Mouse (Mus musculus): ENCODE measurements at regions not wholly inside any gene's neighbourhood (a gene's known extent, or its start where the extent isn't known, plus 50 kb on each side); places are given as distances from the start of the nearest gene placed in this dataset.

- no peak for DNase-seq (ENCODE audit: low read depth, low spot score)
- no peaks in the 10 kb centered on the region for H3K79me2 ChIP-seq (ENCODE audit: control insufficient read depth, insufficient read depth, low read length, poor library complexity)
- no peaks in the 10 kb centered on the region; a peak in 2 of 4 replicates for H3K27me3 ChIP-seq (ENCODE audit: control insufficient read depth in 1 of 2, insufficient read depth in 2 of 2, low read length in 2 of 2)
- no peaks in the 10 kb centered on the region for H3K4me1 ChIP-seq (ENCODE audit: control insufficient read depth in 1 of 2, insufficient read depth in 2 of 2, low read length in 2 of 2)
- no peaks in the 10 kb centered on the region for H3K9me3 ChIP-seq (replicated peaks; ENCODE audit: insufficient read depth, low read length)
- H3K9ac ChIP-seq (ENCODE audit: control insufficient read depth, low read depth, low read length, poor library complexity, severe bottlenecking) = no peak overlapping the region
- H3K4me3 ChIP-seq (ENCODE audit: control insufficient read depth in 1 of 2, insufficient read depth in 1 of 2, low read depth in 2 of 2, low read length in 2 of 2) = no peak overlapping the region
- H3K36me3 ChIP-seq (ENCODE audit: control insufficient read depth in 1 of 2, insufficient read depth in 2 of 2, low read length in 2 of 2) = no peaks in the 10 kb centered on the region
- TF ChIP-seq ELF1 (IDR thresholded peaks at IDR 0.05; ENCODE audit: low read depth, low read length) (no peak), TAL1 (IDR thresholded peaks at IDR 0.05; ENCODE audit: low read length) (no peak), ZC3H11A (IDR thresholded peaks at IDR 0.05; ENCODE audit: low read depth, low read length) (no peak), NRF1 (IDR thresholded peaks at IDR 0.05; ENCODE audit: insufficient read depth, low read depth, low read length, poor library complexity, severe bottlenecking) (no peak), EP300 (IDR thresholded peaks at IDR 0.05; ENCODE audit: low read depth in 1 of 2, low read length in 2 of 2) (no peak), SIN3A (IDR thresholded peaks at IDR 0.05; ENCODE audit: low read length) (no peak), MYB (IDR thresholded peaks at IDR 0.05; ENCODE audit: low read depth, low read length) (no peak), USF1 (IDR thresholded peaks at IDR 0.05; ENCODE audit: low read depth, low read length) (no peak), CHD1 (IDR thresholded peaks at IDR 0.05; ENCODE audit: low read depth, low read length) (no peak), MXI1 (IDR thresholded peaks at IDR 0.05; ENCODE audit: low read depth, low read length) (no peak), GABPA (IDR thresholded peaks at IDR 0.05; ENCODE audit: low read depth, low read length) (no peak), HCFC1 (IDR thresholded peaks at IDR 0.05; ENCODE audit: low read depth, low read length) (no peak), E2F4 (IDR thresholded peaks at IDR 0.05; ENCODE audit: borderline replicate concordance, low read depth, low read length) (no peak), MAZ (IDR thresholded peaks at IDR 0.05; ENCODE audit: low read depth, low read length) (no peak), KAT2A (conservative IDR thresholded peaks at IDR 0.05; ENCODE audit: low read depth, low read length) (no peak), NELFE (IDR thresholded peaks at IDR 0.05; ENCODE audit: low read depth, low read length) (no peak), ZKSCAN1 (IDR thresholded peaks at IDR 0.05; ENCODE audit: low read depth, low read length) (no peak), MYC (IDR thresholded peaks at IDR 0.05; ENCODE audit: low read depth, low read length) (no peak)
- H3K27ac ChIP-seq (ENCODE audit: control insufficient read depth, low read depth, low read length) = no peak overlapping the region
Observed at GRCm38 (mm10) chr9:120697749-120698148, 126.5 kb downstream of the Rpl14 start.

GRCm38 (mm10) chr9:120699781-120700180, 128.5 kb downstream of the Rpl14 start:
- Histone ChIP-seq H3K27ac (ENCODE audit: control insufficient read depth, low read depth, low read length) (no peak overlapping the region), H3K36me3 (ENCODE audit: control insufficient read depth in 1 of 2, insufficient read depth in 2 of 2, low read length in 2 of 2) (no peaks in the 10 kb centered on the region), H3K27me3 (ENCODE audit: control insufficient read depth in 1 of 2, insufficient read depth in 2 of 2, low read length in 2 of 2) (no peaks in the 10 kb centered on the region; a peak in 2 of 4 replicates), H3K9ac (ENCODE audit: control insufficient read depth, low read depth, low read length, poor library complexity, severe bottlenecking) (no peak overlapping the region), H3K4me1 (ENCODE audit: control insufficient read depth in 1 of 2, insufficient read depth in 2 of 2, low read length in 2 of 2) (no peaks in the 10 kb centered on the region), H3K4me3 (ENCODE audit: control insufficient read depth in 1 of 2, insufficient read depth in 1 of 2, low read depth in 2 of 2, low read length in 2 of 2) (no peak overlapping the region), H3K79me2 (ENCODE audit: control insufficient read depth, insufficient read depth, low read length, poor library complexity) (no peaks in the 10 kb centered on the region), H3K9me3 (replicated peaks; ENCODE audit: insufficient read depth, low read length) (no peaks in the 10 kb centered on the region)
- DNase-seq (ENCODE audit: low read depth, low spot score) = no peak
- TF ChIP-seq CTCF (IDR thresholded peaks at IDR 0.05 in 2 of 3, conservative IDR thresholded peaks at IDR 0.05 in 1 of 3; ENCODE audit: control insufficient read depth in 1 of 3, insufficient read depth in 1 of 3, low read depth in 2 of 3, low read length in 3 of 3, poor library complexity in 1 of 3, severe bottlenecking in 1 of 3) (no peak), MAZ (IDR thresholded peaks at IDR 0.05; ENCODE audit: low read depth, low read length) (no peak), ZNF384 (IDR thresholded peaks at IDR 0.05; ENCODE audit: low read depth, low read length) (no peak), ELF1 (IDR thresholded peaks at IDR 0.05; ENCODE audit: low read depth, low read length) (no peak), POLR2AphosphoS5 (IDR thresholded peaks at IDR 0.05; ENCODE audit: borderline replicate concordance, low read depth, low read length) (no peak), MXI1 (IDR thresholded peaks at IDR 0.05; ENCODE audit: low read depth, low read length) (no peak), MYC (IDR thresholded peaks at IDR 0.05; ENCODE audit: low read depth, low read length) (no peak), POLR2A (IDR thresholded peaks at IDR 0.05; ENCODE audit: control insufficient read depth in 1 of 2, insufficient read depth in 1 of 2, low read depth in 1 of 2, low read length in 2 of 2, poor library complexity in 1 of 2) (no peak), TCF12 (IDR thresholded peaks at IDR 0.05; ENCODE audit: low read depth, low read length) (no peak), USF1 (IDR thresholded peaks at IDR 0.05; ENCODE audit: low read depth, low read length) (no peak), KAT2A (conservative IDR thresholded peaks at IDR 0.05; ENCODE audit: low read depth, low read length) (no peak), BHLHE40 (IDR thresholded peaks at IDR 0.05; ENCODE audit: borderline replicate concordance, low read depth, low read length) (no peak), POLR2AphosphoS2 (IDR thresholded peaks at IDR 0.05; ENCODE audit: low read length) (no peak)
